In genomic region chr4:43244022-43244421, GRCm38 (mm10) we compare ENCODE assay signal across 11 mouse cellular contexts. TPM values are rescaled to one million over a fixed set of nuclear protein-coding genes. Genes with fewer than 3 reads are reported as not detected.
A peak's percentile ranks its signal among the peaks of the same experiment; 100 is the strongest.
DNase-seq lines count a peak whose midpoint lies in the region; ATAC-seq and TF ChIP-seq lines count a peak whose summit lies in the region.
"Had no signal": no experiment of that assay in that cellular context is flagged by ENCODE, and none has a peak within 500 bp of the region (broad histone marks: within the 10 kb centered on the region; RNA-seq: fewer than 3 reads in every experiment).

No protein-coding gene starts in this region.

- ATAC-seq in hindbrain, embryonic 14.5 days (ENCODE audit: low FRiP score): no peak
- no peak for ATAC-seq in hindbrain, embryonic 12.5 days (ENCODE audit: low FRiP score)
- no peak for ATAC-seq in lung, embryonic 14.5 days (ENCODE audit: insufficient read depth)
- 0 out of 2 replicates have a peak, but pooled peaks have one; percentile 25 for ATAC-seq in common myeloid progenitor, adult 5-6 weeks (replicated peaks; ENCODE audit: low read depth, poor library complexity, severe bottlenecking)
- ATAC-seq in activated CD4-positive, CD25-positive, alpha-beta regulatory T cell, adult 4 months: no peak

- H3K36me3 ChIP-seq in hindbrain, embryonic 14.5 days (replicated peaks; ENCODE audit: control insufficient read depth, insufficient read depth): peaks cover 44% of the 10 kb centered on the region
- H3K36me3 ChIP-seq in hindbrain, embryonic 12.5 days: peaks cover 35% of the 10 kb centered on the region
- H3K36me3 ChIP-seq in lung, embryonic 14.5 days (ENCODE audit: insufficient read depth): no peaks in the 10 kb centered on the region
- H3K36me3 ChIP-seq: embryonic facial prominence, embryonic 13.5 days had no signal

- 51% methylated on average over 2 of the region's 2 CpGs for WGBS in hindbrain, embryonic 14.5 days
- WGBS in hindbrain, embryonic 12.5 days: 59% methylated on average over 2 of the region's 2 CpGs
- WGBS in lung, embryonic 14.5 days: 39% methylated on average over 2 of the region's 2 CpGs

- no peaks in the 10 kb centered on the region for H3K4me1 ChIP-seq in hindbrain, embryonic 14.5 days (replicated peaks; ENCODE audit: control insufficient read depth, insufficient read depth, low read length)
- peaks cover 8% of the 10 kb centered on the region; the same call in 1 of the 2 replicates for H3K4me1 ChIP-seq in hindbrain, embryonic 12.5 days
- no peaks in the 10 kb centered on the region for H3K4me1 ChIP-seq in lung, embryonic 14.5 days (ENCODE audit: insufficient read depth)
- H3K4me1 ChIP-seq: embryonic facial prominence, embryonic 13.5 days had no signal

- H3K4me3 ChIP-seq in hindbrain, embryonic 14.5 days (replicated peaks; ENCODE audit: low read length): no peak overlapping the region
- H3K4me3 ChIP-seq in hindbrain, embryonic 12.5 days: no peak overlapping the region
- H3K4me3 ChIP-seq in lung, embryonic 14.5 days (ENCODE audit: low read depth, low read length): no peak overlapping the region
- H3K4me3 ChIP-seq: embryonic facial prominence, embryonic 13.5 days had no signal

- H3K27ac ChIP-seq in hindbrain, embryonic 14.5 days: no peak overlapping the region
- no peak overlapping the region for H3K27ac ChIP-seq in hindbrain, embryonic 12.5 days
- H3K27ac ChIP-seq in lung, embryonic 14.5 days (ENCODE audit: low read depth): no peak overlapping the region
- H3K27ac ChIP-seq: embryonic facial prominence, embryonic 13.5 days had no signal

- no peak overlapping the region for H3K4me2 ChIP-seq in hindbrain, embryonic 14.5 days (replicated peaks)
- no peak overlapping the region for H3K4me2 ChIP-seq in hindbrain, embryonic 12.5 days (replicated peaks)
- H3K4me2 ChIP-seq in lung, embryonic 14.5 days: no peak overlapping the region
- H3K4me2 ChIP-seq: embryonic facial prominence, embryonic 13.5 days had no signal

- H3K27me3 ChIP-seq in hindbrain, embryonic 14.5 days (ENCODE audit: control insufficient read depth, insufficient read depth, low read length): no peaks in the 10 kb centered on the region
- H3K27me3 ChIP-seq in hindbrain, embryonic 12.5 days: no peaks in the 10 kb centered on the region
- no peaks in the 10 kb centered on the region for H3K27me3 ChIP-seq in lung, embryonic 14.5 days (ENCODE audit: insufficient read depth, low read length)
- H3K27me3 ChIP-seq: embryonic facial prominence, embryonic 13.5 days had no signal

- DNase-seq in hindbrain, embryonic 14.5 days (ENCODE audit: low spot score): peak; percentile 36
- DNase-seq in lung, embryonic 14.5 days: peak; percentile 43
- DNase-seq in lung, adult 18-20 months: no peak
- DNase-seq in right cerebral cortex, postnatal 14 days: peak; percentile 40
- no peak for DNase-seq in natural killer cell, adult 2 months (ENCODE audit: low spot score in 2 of 2)
- DNase-seq: gastrocnemius, postnatal 14 days; thymus, postnatal 4 days had no signal

- H3K9me3 ChIP-seq in hindbrain, embryonic 14.5 days (ENCODE audit: control insufficient read depth, low read length): no peaks in the 10 kb centered on the region
- no peaks in the 10 kb centered on the region for H3K9me3 ChIP-seq in hindbrain, embryonic 12.5 days (replicated peaks)
- H3K9me3 ChIP-seq in lung, embryonic 14.5 days (ENCODE audit: low read depth, low read length): no peaks in the 10 kb centered on the region
- H3K9me3 ChIP-seq: embryonic facial prominence, embryonic 13.5 days had no signal

- H3K9ac ChIP-seq in hindbrain, embryonic 14.5 days: no peak overlapping the region
- H3K9ac ChIP-seq in hindbrain, embryonic 12.5 days: no peak overlapping the region
- H3K9ac ChIP-seq in lung, embryonic 14.5 days: no peak overlapping the region
- H3K9ac ChIP-seq: embryonic facial prominence, embryonic 13.5 days had no signal

- TF ChIP-seq CTCF in lung, embryonic 14.5 days (IDR thresholded peaks at IDR 0.05; ENCODE audit: low read depth): peak; percentile 34; the same call in 1 of the 2 replicates

RNA-seq across cellular contexts. Expression of gene Atp8b5, which starts 22.9 kb away (rescaled TPM):
- 0.27 and 0.60 TPM in 2 replicates for polyA plus RNA-seq in hindbrain, embryonic 14.5 days (2014; fragmentation: Nextera tagmentation; extraction: Ambion mirVana)
- 0.18 and 0.34 TPM in 2 replicates for polyA plus RNA-seq in hindbrain, embryonic 12.5 days (2016; fragmentation: Nextera tagmentation; extraction: Ambion mirVana)
- 0.28 and 0.42 TPM in 2 replicates for polyA plus RNA-seq in lung, embryonic 14.5 days (2014; fragmentation: Nextera tagmentation; extraction: Ambion mirVana)
- total RNA-seq in common myeloid progenitor, adult 5-6 weeks (2017): 0.82 and 1.2 TPM in 2 replicates
- polyA plus RNA-seq in activated CD4-positive, CD25-positive, alpha-beta regulatory T cell, adult 4 months (2017; shearing (Covaris generic)): under 1 TPM in 1 of 2 experiments, not detected in 1; 0.29 TPM

Comparison
In these comparisons a context has a peak if more than half of its experiments do, and no peak if none do; other contexts are left out.
1. DNase-seq: peak in hindbrain, embryonic 14.5 days (single experiment), lung, embryonic 14.5 days (single experiment) and right cerebral cortex, postnatal 14 days (single experiment); none in lung, adult 18-20 months (0 of 2) and natural killer cell, adult 2 months (0 of 2).